Mouse (Mus musculus): ENCODE measurements around the gene Bcorl1.

Bcorl1 gene

GRCm38 (mm10) chrX:48399994-48400393, 58.8 kb downstream of the Bcorl1 start:
- CTCF ChIA-PET, result no interaction called here

GRCm38 (mm10) chrX:48405141-48405540, 64.0 kb downstream of the Bcorl1 start:
- CTCF ChIA-PET, result interaction anchor here (0.6 kb wide), 1 partner anchor 59 kb away, joined by 9 read pairs; no protein-coding TSS in a partner anchor

- CTCF ChIA-PET, result interaction anchor here (0.6 to 1.1 kb wide), 3 partner anchors 13 to 97 kb away, joined by 3 to 4 read pairs (median 3); no protein-coding TSS in a partner anchor
Observed at GRCm38 (mm10) chrX:48409611-48410387, 68.6 kb downstream of the Bcorl1 start.

- CTCF ChIA-PET, result interaction anchor here (1.1 kb wide), 1 partner anchor 12 kb away, joined by 3 read pairs; no protein-coding TSS in a partner anchor
Observed at GRCm38 (mm10) chrX:48410388-48410776, 69.2 kb downstream of the Bcorl1 start.

- CTCF ChIA-PET, result no interaction called here
Observed at GRCm38 (mm10) chrX:48412629-48413028, 71.5 kb downstream of the Bcorl1 start.

- CTCF ChIA-PET, result no interaction called here
Observed at GRCm38 (mm10) chrX:48414291-48414690, 73.1 kb downstream of the Bcorl1 start.

- CTCF ChIA-PET, result interaction anchor here (0.5 kb wide), 1 partner anchor 369 kb away, joined by 3 read pairs; no protein-coding TSS in a partner anchor
Observed at GRCm38 (mm10) chrX:48418417-48418816, 77.3 kb downstream of the Bcorl1 start.

- CTCF ChIA-PET, result interaction anchor here (0.9 to 1.5 kb wide), 3 partner anchors 13 to 40 kb away, joined by 3 to 11 read pairs (median 3); partner anchors contain the start of gene Elf4
Observed at GRCm38 (mm10) chrX:48422986-48423385, 81.8 kb downstream of the Bcorl1 start.

GRCm38 (mm10) chrX:48423671-48424070, 82.5 kb downstream of the Bcorl1 start:
- CTCF ChIA-PET, result interaction anchor here (0.9 to 1.5 kb wide), 4 partner anchors 9 to 39 kb away, joined by 3 to 11 read pairs (median 6); partner anchors contain the start of gene Elf4

GRCm38 (mm10) chrX:48424583-48424982, 83.4 kb downstream of the Bcorl1 start:
- CTCF ChIA-PET, result interaction anchor here (1.1 kb wide), 2 partner anchors 8 to 31 kb away, joined by 5 to 6 read pairs; no protein-coding TSS in a partner anchor

- CTCF ChIA-PET, result no interaction called here
Observed at GRCm38 (mm10) chrX:48425280-48425679, 84.1 kb downstream of the Bcorl1 start.

GRCm38 (mm10) chrX:48428241-48428640, 87.1 kb downstream of the Bcorl1 start:
- CTCF ChIA-PET, result interaction anchor here (0.6 kb wide), 1 partner anchor 89 kb away, joined by 3 read pairs; no protein-coding TSS in a partner anchor

GRCm38 (mm10) chrX:48428642-48429041, 87.5 kb downstream of the Bcorl1 start:
- CTCF ChIA-PET, result interaction anchor here (0.6 to 1.0 kb wide), 2 partner anchors 28 to 89 kb away, joined by 3 to 10 read pairs; no protein-coding TSS in a partner anchor

GRCm38 (mm10) chrX:48429100-48429499, 87.9 kb downstream of the Bcorl1 start:
- CTCF ChIA-PET, result interaction anchor here (0.6 to 1.0 kb wide), 2 partner anchors 18 to 27 kb away, joined by 4 to 10 read pairs; no protein-coding TSS in a partner anchor

GRCm38 (mm10) chrX:48429538-48429937, 88.4 kb downstream of the Bcorl1 start:
- CTCF ChIA-PET, result interaction anchor here (0.6 to 1.0 kb wide), 2 partner anchors 18 to 27 kb away, joined by 4 to 10 read pairs; no protein-coding TSS in a partner anchor

GRCm38 (mm10) chrX:48432599-48433526, 91.7 kb downstream of the Bcorl1 start:
- CTCF ChIA-PET, result interaction anchor here (0.6 to 1.8 kb wide), 3 partner anchors 9 to 215 kb away, joined by 3 to 6 read pairs (median 3); no protein-coding TSS in a partner anchor

- CTCF ChIA-PET, result interaction anchor here (0.6 to 1.8 kb wide), 3 partner anchors 9 to 215 kb away, joined by 3 to 6 read pairs (median 3); no protein-coding TSS in a partner anchor
Observed at GRCm38 (mm10) chrX:48433527-48433899, 92.4 kb downstream of the Bcorl1 start.

GRCm38 (mm10) chrX:48434251-48434650, 93.1 kb downstream of the Bcorl1 start:
- CTCF ChIA-PET, result interaction anchor here (0.5 kb wide), 1 partner anchor 36 kb away, joined by 3 read pairs; no protein-coding TSS in a partner anchor

GRCm38 (mm10) chrX:48435477-48435900, 94.3 kb downstream of the Bcorl1 start:
- CTCF ChIA-PET, result no interaction called here

GRCm38 (mm10) chrX:48436082-48436481, 94.9 kb downstream of the Bcorl1 start:
- CTCF ChIA-PET, result interaction anchor here (1.1 kb wide), 1 partner anchor 16 kb away, joined by 3 read pairs; no protein-coding TSS in a partner anchor

GRCm38 (mm10) chrX:48439036-48439435, 97.9 kb downstream of the Bcorl1 start:
- CTCF ChIA-PET, result no interaction called here

Data from spleen, embryonic (tissue).